Mouse (Mus musculus) forebrain, embryonic 11.5 days (tissue): ENCODE measurements at regions not wholly inside any gene's neighbourhood (a gene's known extent, or its start where the extent isn't known, plus 50 kb on each side); places are given as distances from the start of the nearest gene placed in this dataset.

Experiments used
- ATAC-seq: fragments of 200-750 bp; cut with Nextera tagmentation; replicated peaks from 2 replicates; pipeline ENCODE4 v1.8.0; 2017; ENCODE audit warnings: moderate TSS enrichment; ENCODE audit not compliant: low FRiP score
- DNase-seq: peaks from one replicate; pipeline ENCODE4 v3.0.0-alpha.2; 2017; ENCODE audit warnings: low spot score
- H3K27ac ChIP-seq: fragments of 300-500 bp; sonication (generic); 2 replicates; pipeline ENCODE4 v1.5.1; 2014; ENCODE audit warnings: low read depth, low read length
- H3K27me3 ChIP-seq: fragments of 300-500 bp; sonication (generic); 2 replicates; pipeline ENCODE4 v1.6.1; 2014; ENCODE audit warnings: mild to moderate bottlenecking, low read length, mixed read lengths; ENCODE audit not compliant: control insufficient read depth, insufficient read depth
- H3K36me3 ChIP-seq: fragments of 300-500 bp; sonication (generic); 2 replicates; pipeline ENCODE4 v1.6.1; 2014; ENCODE audit warnings: mild to moderate bottlenecking, low read length, moderate library complexity, mixed read lengths; ENCODE audit not compliant: control insufficient read depth, insufficient read depth
- H3K4me1 ChIP-seq: fragments of 300-500 bp; sonication (generic); replicated peaks from 2 replicates; pipeline ENCODE4 v1.6.1; 2014; ENCODE audit warnings: low read length, mixed read lengths; ENCODE audit not compliant: control insufficient read depth, insufficient read depth
- H3K4me2 ChIP-seq: fragments of 300-500 bp; sonication (generic); 2 replicates; pipeline ENCODE4 v1.6.1; 2014; ENCODE audit warnings: low read depth, mild to moderate bottlenecking, low read length, moderate library complexity, mixed read lengths; ENCODE audit not compliant: severe bottlenecking
- H3K4me3 ChIP-seq: fragments of 300-500 bp; sonication (generic); 2 replicates; pipeline ENCODE4 v1.5.1; 2014; ENCODE audit warnings: low read depth, low read length
- H3K9ac ChIP-seq: fragments of 300-500 bp; sonication (generic); 2 replicates; pipeline ENCODE4 v1.6.1; 2014; ENCODE audit warnings: low read length
- H3K9me3 ChIP-seq: fragments of 300-500 bp; sonication (generic); 2 replicates; pipeline ENCODE4 v1.6.1; 2016; ENCODE audit warnings: low read length, mixed read lengths; ENCODE audit not compliant: control insufficient read depth
- WGBS: fragments of 180-500 bp; shearing (Covaris S2); extraction: QIAGEN DNeasy Blood & Tissue Kit; methylation state at CpG from one replicate; pipeline ENCODE4 v1.1.7; 2014; 5-methylcytosine and 5-hydroxymethylcytosine counted together

- Histone ChIP-seq H3K4me1 (no peaks in the 10 kb centered on the region), H3K4me3 (no peak overlapping the region), H3K27ac (no peak overlapping the region), H3K9ac (no peak overlapping the region), H3K4me2 (no peak overlapping the region), H3K9me3 (no peaks in the 10 kb centered on the region), H3K27me3 (no peaks in the 10 kb centered on the region), H3K36me3 (no peaks in the 10 kb centered on the region)
- ATAC-seq: no peak
- no peak for DNase-seq
- 68% methylated on average over 5 of the region's 5 CpGs for WGBS
Observed at GRCm38 (mm10) chr12:35283925-35284324, 236.9 kb downstream of the Snx13 start.

GRCm38 (mm10) chr12:35283407-35283806 lies 236.4 kb downstream of the Snx13 start:
- ATAC-seq (no peak), DNase-seq (no peak)
- H3K36me3 ChIP-seq: no peaks in the 10 kb centered on the region

GRCm38 (mm10) chr12:35269465-35269864 lies 222.5 kb downstream of the Snx13 start:
- Histone ChIP-seq H3K27me3 (no peaks in the 10 kb centered on the region), H3K36me3 (no peaks in the 10 kb centered on the region), H3K4me3 (no peak overlapping the region), H3K9me3 (no peaks in the 10 kb centered on the region), H3K27ac (no peak overlapping the region), H3K4me2 (no peak overlapping the region), H3K9ac (no peak overlapping the region), H3K4me1 (no peaks in the 10 kb centered on the region)
- ATAC-seq (no peak), DNase-seq (no peak)

More at GRCm38 (mm10) chr12:35283407-35283806, 236.4 kb downstream of the Snx13 start:
- H3K27ac ChIP-seq: no peak overlapping the region
- no peak overlapping the region for H3K4me2 ChIP-seq
- H3K27me3 ChIP-seq: no peaks in the 10 kb centered on the region
- H3K9ac ChIP-seq: no peak overlapping the region
- no peaks in the 10 kb centered on the region for H3K4me1 ChIP-seq
- H3K4me3 ChIP-seq: no peak overlapping the region
- H3K9me3 ChIP-seq: no peaks in the 10 kb centered on the region

GRCm38 (mm10) chr12:35268006-35268405 lies 221.0 kb downstream of the Snx13 start:
- Histone ChIP-seq H3K9me3 (no peaks in the 10 kb centered on the region), H3K4me1 (no peaks in the 10 kb centered on the region), H3K27ac (no peak overlapping the region), H3K9ac (no peak overlapping the region), H3K27me3 (no peaks in the 10 kb centered on the region), H3K4me2 (no peak overlapping the region), H3K36me3 (no peaks in the 10 kb centered on the region), H3K4me3 (no peak overlapping the region)
- DNase-seq: no peak
- ATAC-seq: no peak
- 91% methylated on average over 2 of the region's 2 CpGs for WGBS

GRCm38 (mm10) chr12:35267023-35267654 lies 220.2 kb downstream of the Snx13 start:
- ATAC-seq (no peak), DNase-seq (no peak)
- Histone ChIP-seq H3K27ac (no peak overlapping the region), H3K4me2 (no peak overlapping the region), H3K9me3 (no peaks in the 10 kb centered on the region), H3K4me3 (no peak overlapping the region), H3K9ac (no peak overlapping the region), H3K27me3 (no peaks in the 10 kb centered on the region), H3K4me1 (no peaks in the 10 kb centered on the region), H3K36me3 (no peaks in the 10 kb centered on the region)
- WGBS: 70% methylated on average over 6 of the region's 6 CpGs

GRCm38 (mm10) chr12:35259781-35260180 lies 212.8 kb downstream of the Snx13 start:
- Histone ChIP-seq H3K4me2 (no peak overlapping the region), H3K4me3 (no peak overlapping the region), H3K27me3 (no peaks in the 10 kb centered on the region), H3K36me3 (no peaks in the 10 kb centered on the region), H3K27ac (no peak overlapping the region), H3K9me3 (no peaks in the 10 kb centered on the region), H3K4me1 (no peaks in the 10 kb centered on the region), H3K9ac (no peak overlapping the region)
- DNase-seq (no peak), ATAC-seq (no peak)

- H3K9me3 ChIP-seq: no peaks in the 10 kb centered on the region
- H3K4me2 ChIP-seq: no peak overlapping the region
- H3K27me3 ChIP-seq: no peaks in the 10 kb centered on the region
- H3K4me3 ChIP-seq: no peak overlapping the region
- no peak overlapping the region for H3K27ac ChIP-seq
- H3K36me3 ChIP-seq: no peaks in the 10 kb centered on the region
- no peaks in the 10 kb centered on the region for H3K4me1 ChIP-seq
- no peak overlapping the region for H3K9ac ChIP-seq
- ATAC-seq: no peak
- DNase-seq: no peak
- 80% methylated on average over 2 of the region's 2 CpGs for WGBS
Observed at GRCm38 (mm10) chr12:35255723-35256401, 208.9 kb downstream of the Snx13 start.

GRCm38 (mm10) chr12:35248476-35248875 lies 201.5 kb downstream of the Snx13 start:
- whole genome bisulfite sequencing: 86% methylated on average over 5 of the region's 5 CpGs
- H3K27me3 ChIP-seq: no peaks in the 10 kb centered on the region
- H3K36me3 ChIP-seq: no peaks in the 10 kb centered on the region
- H3K4me2 ChIP-seq: no peak overlapping the region
- DNase-seq (no peak), ATAC-seq (no peak)
- no peaks in the 10 kb centered on the region for H3K9me3 ChIP-seq
- no peak overlapping the region for H3K27ac ChIP-seq
- no peak overlapping the region for H3K4me3 ChIP-seq
- H3K9ac ChIP-seq: no peak overlapping the region
- no peaks in the 10 kb centered on the region for H3K4me1 ChIP-seq
